Mouse (Mus musculus) yolk sac, embryonic 10.5 days (tissue): ENCODE measurements around the gene St6galnac1.
"Not testable (repeated sequence)": the region's sequence is repeated elsewhere in the genome, so short reads cannot be mapped to it uniquely, and the experiment has no call there.

ENCODE experiments used
- DNase-seq: peaks from one replicate; pipeline ENCODE4 v3.0.0-alpha.2; 2017; ENCODE audit warnings: low spot score

Gene St6galnac1

DNA sequence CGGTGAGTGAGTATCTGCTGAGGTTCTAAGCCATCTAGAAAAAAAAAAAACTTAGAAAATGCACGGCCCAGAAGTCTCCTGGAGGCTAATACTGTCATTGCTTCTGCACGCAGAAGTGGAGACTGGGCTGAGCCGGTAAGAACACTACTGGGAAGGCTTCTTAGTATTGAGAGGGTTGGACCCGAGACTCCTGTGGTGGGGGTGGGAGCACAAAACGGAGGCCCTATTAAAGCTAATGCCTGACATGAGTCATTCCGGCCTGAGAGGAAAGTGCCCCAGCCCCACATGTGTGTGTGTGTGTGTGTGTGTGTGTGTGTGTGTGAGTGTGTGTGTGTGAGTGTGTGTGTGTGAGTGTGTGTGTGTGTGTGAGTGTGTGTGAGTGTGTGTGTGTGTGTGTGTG, 31.8 kb upstream of the St6galnac1 start:
- no peak for DNase-seq

GRCm38 (mm10) chr11:116806136-116807071, 31.1 kb upstream of the St6galnac1 start:
- no peak for DNase-seq

DNA sequence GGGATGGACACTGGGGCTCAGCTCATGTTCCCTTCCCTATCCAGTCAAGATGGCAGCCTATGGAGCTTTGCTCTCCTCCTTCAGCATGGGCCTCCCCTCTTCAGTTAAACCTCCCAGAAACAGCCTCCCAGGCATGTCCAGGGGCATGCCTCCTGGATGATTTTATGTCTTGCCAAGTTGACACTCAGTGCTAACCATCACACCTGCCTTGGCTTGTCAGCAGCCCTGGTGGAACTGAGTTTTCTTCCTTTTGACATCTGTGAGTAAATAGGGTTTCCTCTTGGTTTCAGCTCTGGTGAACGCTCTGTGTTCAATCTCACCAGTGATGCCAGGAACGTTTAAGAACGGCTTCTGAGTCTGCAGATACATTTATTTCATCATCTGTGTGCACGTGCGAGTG, 27.4 kb upstream of the St6galnac1 start:
- no peak for DNase-seq

DNA sequence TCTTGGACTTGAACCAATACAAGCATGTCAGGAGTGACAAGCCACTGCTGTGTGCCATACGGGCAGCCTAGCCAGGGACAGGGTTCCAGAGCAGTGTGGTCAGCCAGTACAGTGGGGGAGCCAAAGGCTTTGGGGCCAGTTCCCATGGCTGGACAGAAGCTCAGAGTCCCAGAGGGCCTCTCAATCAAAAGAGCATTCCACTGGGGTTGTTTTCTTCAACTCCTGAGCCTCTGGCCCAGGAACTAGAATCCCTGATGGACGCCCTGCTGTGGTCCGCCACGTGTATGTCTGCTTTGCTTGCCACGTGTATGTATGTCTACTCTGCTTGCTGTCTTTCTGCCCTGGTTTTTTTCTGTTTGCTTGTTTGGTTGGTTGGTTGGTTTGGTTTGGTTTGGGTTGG, 25.8 kb upstream of the St6galnac1 start:
- no peak for DNase-seq

DNA sequence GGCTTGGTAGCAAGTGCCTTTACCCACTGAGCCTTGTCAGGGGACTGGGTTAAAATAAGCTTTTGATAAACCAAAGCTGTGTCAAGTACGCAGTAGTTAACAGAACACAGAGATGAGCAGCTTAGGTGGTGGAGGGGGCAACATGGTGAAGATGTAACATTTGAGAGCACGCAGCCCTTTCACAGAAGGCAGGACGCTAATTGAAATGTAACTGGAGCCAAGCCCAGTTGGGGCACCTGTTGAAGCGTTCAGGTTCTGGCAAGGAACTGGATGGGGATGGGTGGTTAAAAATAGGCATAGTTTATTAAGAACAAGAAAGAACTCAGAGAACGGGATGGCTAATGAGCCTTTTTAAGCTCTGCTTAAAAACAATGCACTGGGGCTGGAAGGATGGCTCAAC, 24.1 kb upstream of the St6galnac1 start:
- no peak for DNase-seq

DNA sequence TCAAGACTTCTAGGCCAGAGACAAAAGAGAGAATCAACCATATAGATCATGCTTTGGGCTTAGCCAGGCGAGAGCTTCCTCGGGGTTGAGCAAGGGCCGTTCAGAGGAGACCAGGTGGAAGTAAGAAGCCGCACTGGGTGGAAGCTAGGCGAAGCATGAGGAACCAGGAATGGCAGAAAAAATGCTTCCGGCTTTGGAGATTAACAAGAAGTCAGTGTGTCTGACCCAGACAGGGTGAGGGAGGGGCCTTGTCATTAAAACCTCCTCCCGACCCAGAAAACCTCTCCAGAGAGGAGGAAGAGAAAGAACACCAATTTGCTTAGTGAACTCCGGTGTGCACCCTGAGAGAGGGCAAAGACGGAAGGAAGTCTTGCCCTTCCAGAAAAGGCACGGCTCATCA, 8.9 kb upstream of the St6galnac1 start:
- DNase-seq, result no peak

GRCm38 (mm10) chr11:116782737-116783145, 7.4 kb upstream of the St6galnac1 start:
- peak; percentile 61 for DNase-seq

GRCm38 (mm10) chr11:116773205-116773604, 2.1 kb downstream of the St6galnac1 start:
- DNase-seq, result no peak

DNA sequence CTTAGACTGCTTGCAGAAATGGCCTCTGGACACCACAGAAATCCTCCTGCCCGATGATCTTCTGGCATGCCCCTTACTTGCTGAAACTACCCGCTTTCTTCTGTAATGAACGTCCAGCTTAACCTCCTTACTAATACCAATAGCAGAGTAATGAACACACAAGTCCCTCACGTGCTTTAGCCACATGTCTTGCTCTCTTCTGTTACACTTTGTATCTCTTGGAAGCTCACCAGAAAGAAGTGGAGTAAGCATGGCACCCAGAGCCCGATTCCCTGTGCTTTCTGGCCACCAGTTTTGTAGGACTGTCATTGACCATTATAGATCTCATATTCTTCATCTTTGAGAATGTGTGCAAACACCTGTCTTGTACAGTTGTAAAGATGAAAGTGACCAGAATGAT, 5.4 kb downstream of the St6galnac1 start:
- no peak for DNase-seq

GRCm38 (mm10) chr11:116764946-116765345, 10.4 kb downstream of the St6galnac1 start:
- DNase-seq, result no peak

- no peak for DNase-seq
These were observed 11.0 kb downstream of the St6galnac1 start for GRCm38 (mm10) chr11:116764346-116764745.

- DNase-seq, result no peak
These were observed 20.1 kb downstream of the St6galnac1 start for GRCm38 (mm10) chr11:116755191-116755590.

DNA sequence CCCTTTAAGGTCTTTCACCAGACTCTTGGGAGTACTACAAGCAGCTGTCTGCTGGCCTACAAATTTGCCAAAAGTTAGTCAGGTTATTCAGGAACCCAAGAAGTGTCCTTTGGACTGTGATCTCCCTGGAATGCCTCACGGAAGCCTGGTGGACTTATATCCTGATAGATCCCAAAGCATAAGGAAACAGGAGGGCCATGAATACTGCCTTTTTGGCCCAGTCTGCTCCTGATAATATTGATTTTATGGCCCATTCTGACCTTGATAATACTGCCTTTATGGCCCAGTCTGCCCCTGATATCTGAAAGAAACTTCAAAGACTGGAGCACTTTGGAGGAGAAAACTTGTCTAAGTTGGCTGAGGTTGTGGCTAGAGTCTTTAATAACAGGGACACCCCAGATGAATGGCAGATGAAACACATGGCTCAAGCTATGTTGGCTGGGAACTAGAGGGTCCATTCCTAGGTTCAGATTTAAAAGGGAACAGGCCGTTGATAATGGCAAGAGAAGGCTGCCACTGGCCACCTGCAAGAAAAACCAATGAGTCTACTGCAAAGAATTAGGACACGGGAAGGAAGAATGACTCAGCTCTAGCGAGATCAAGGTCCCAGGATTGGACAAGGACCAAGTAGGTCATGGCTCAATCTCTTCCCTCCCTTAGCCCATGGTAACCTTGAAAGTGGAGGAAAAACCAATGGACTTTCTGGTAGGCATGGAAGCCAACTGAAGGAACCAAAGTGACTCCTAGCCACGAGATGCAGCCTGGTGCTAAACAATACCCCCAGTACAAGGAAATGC, 21.4 kb downstream of the St6galnac1 start:
- no peak for DNase-seq

GRCm38 (mm10) chr11:116749733-116750132, 25.6 kb downstream of the St6galnac1 start:
- no peak for DNase-seq

DNA sequence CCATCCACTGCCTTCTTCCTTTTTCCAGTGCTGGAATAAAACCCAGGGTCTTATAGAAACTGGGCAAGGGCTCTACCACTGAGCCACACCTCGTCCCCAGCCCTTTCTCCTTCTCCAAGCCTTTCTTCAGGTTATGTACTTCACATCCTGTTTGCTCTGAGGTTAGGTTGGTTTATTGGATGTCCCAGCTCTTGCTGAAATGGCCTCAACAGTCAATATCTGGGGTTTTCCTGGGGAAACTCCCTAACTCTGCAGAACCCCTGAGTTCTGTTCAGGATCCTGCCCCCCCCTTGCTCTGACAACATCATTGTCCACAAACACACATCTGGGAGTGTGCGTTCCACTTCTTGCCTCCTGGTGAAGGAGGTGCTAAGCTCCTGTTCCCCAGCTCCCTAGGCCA, 26.6 kb downstream of the St6galnac1 start:
- not testable (repeated sequence) for DNase-seq

- DNase-seq, result not testable (repeated sequence)
These were observed 28.5 kb downstream of the St6galnac1 start for GRCm38 (mm10) chr11:116746822-116747221.

- DNase-seq, result not testable (repeated sequence)
These were observed 29.9 kb downstream of the St6galnac1 start for GRCm38 (mm10) chr11:116745457-116745856.

- no peak for DNase-seq
These were observed 36.9 kb downstream of the St6galnac1 start for GRCm38 (mm10) chr11:116738411-116738810.

GRCm38 (mm10) chr11:116732536-116732935, 42.8 kb downstream of the St6galnac1 start:
- no peak for DNase-seq

GRCm38 (mm10) chr11:116731060-116731580, 44.2 kb downstream of the St6galnac1 start:
- DNase-seq, result not testable (repeated sequence)

GRCm38 (mm10) chr11:116729276-116730008, 45.9 kb downstream of the St6galnac1 start:
- no peak for DNase-seq

- DNase-seq, result no peak
These were observed 49.2 kb downstream of the St6galnac1 start for GRCm38 (mm10) chr11:116726156-116726555.
